Mouse (Mus musculus): ENCODE measurements around the gene Slc22a7. TPM values are rescaled to one million over a fixed set of nuclear protein-coding genes. Genes with fewer than 3 reads are reported as not detected.

Slc22a7 gene
- polyA plus RNA-seq (2012; ENCODE audit: insufficient read depth, insufficient read length, missing spikeins): not detected in 2 replicates

GRCm38 (mm10) chr17:46438298-46438873 is at the start of gene Slc22a7:
TSS of gene Slc22a7 (minus strand) at chr17:46438457.
- no peak within 1 kb of the TSS for H3K27ac ChIP-seq (replicated peaks; ENCODE audit: low read depth, low read length)
- H3K4me3 ChIP-seq (ENCODE audit: insufficient read depth, low read depth, low read length): no peak within 1 kb of the TSS
- no peaks in the 10 kb centered on the region for H3K4me1 ChIP-seq (ENCODE audit: control insufficient read depth, insufficient read depth, insufficient read length, low read length)

DNA sequence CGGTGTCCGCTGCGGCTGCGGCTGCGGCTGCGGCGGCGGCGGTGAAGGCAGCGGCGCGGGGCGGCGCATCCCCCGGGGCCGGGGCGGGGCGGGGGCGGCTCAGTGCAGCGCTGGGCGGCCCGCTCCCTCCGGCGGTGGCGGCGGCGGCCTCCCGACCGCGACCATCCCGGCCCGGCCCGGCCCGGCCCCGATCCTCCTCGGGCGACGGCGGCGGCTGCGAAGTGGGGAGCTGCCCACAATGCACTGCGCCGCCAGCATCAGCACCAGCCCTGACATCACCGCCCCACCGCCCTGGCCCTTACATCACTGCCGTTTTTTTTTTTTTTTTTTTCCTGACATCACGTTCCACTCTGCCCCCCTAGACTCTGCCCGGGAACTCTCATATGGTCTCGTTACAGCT is 49.2 kb upstream of the Slc22a7 start, which contains the start of gene Ttbk1:
Gene Ttbk1, minus strand, starts transcription at position 245 of the 400 bp plus-strand sequence.
- H3K27ac ChIP-seq (replicated peaks; ENCODE audit: low read depth, low read length): no peak within 1 kb of the TSS
- no peaks in the 10 kb centered on the region for H3K4me1 ChIP-seq (ENCODE audit: control insufficient read depth, insufficient read depth, insufficient read length, low read length)
- no peak within 1 kb of the TSS for H3K4me3 ChIP-seq (ENCODE audit: insufficient read depth, low read depth, low read length)

- no peak overlapping the region for H3K4me3 ChIP-seq (ENCODE audit: insufficient read depth, low read depth, low read length)
- H3K27ac ChIP-seq (replicated peaks; ENCODE audit: low read depth, low read length): no peak overlapping the region
- no peaks in the 10 kb centered on the region for H3K4me1 ChIP-seq (ENCODE audit: control insufficient read depth, insufficient read depth, insufficient read length, low read length)
Measured at GRCm38 (mm10) chr17:46486995-46487394, 48.7 kb upstream of the Slc22a7 start.

DNA sequence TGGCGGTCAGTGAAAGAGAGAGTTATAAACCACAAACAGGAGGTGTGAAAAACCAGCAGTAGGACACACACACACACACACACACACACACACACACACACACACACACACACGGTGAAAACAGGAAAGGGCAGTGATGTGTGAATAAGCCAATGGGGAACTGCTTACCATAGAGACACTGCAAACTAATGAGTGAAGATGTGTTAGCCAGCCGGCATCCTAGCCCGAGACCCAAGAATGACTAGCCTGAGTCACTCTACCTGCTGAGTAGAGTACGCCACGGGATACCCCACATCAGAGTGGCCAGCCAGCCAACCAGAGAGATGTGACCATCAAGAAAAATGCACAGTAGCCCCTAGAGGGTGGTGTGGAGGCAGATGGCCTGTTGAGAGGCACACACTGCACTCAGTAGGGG is 46.2 kb upstream of the Slc22a7 start:
- Histone ChIP-seq H3K4me1 (ENCODE audit: control insufficient read depth, insufficient read depth, insufficient read length, low read length) (no peaks in the 10 kb centered on the region), H3K4me3 (ENCODE audit: insufficient read depth, low read depth, low read length) (no peak overlapping the region), H3K27ac (replicated peaks; ENCODE audit: low read depth, low read length) (no peak overlapping the region)

DNA sequence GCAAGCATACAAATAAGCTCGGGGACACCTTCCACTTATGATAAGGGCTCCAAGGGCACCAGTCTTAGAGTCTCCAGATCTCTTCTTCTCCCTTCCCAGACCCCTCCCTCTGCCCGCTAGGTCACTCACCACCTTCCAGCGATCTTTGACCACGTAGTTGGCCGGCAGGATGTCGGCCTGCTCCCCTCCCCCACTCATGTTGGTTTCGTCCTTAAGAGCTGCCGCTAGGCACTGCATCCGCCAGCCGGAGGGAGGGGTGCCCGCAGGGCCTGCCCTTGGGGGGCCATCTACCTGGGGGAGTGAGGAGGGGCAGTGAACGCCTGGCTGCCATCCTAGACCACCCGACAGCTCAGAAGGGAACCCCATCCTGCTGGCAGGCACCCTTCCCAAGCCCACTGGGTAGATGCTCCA is 45.8 kb upstream of the Slc22a7 start:
- H3K27ac ChIP-seq (replicated peaks; ENCODE audit: low read depth, low read length): no peak overlapping the region
- no peaks in the 10 kb centered on the region for H3K4me1 ChIP-seq (ENCODE audit: control insufficient read depth, insufficient read depth, insufficient read length, low read length)
- peak overlapping the region; percentile 39 for H3K4me3 ChIP-seq (ENCODE audit: insufficient read depth, low read depth, low read length)

DNA sequence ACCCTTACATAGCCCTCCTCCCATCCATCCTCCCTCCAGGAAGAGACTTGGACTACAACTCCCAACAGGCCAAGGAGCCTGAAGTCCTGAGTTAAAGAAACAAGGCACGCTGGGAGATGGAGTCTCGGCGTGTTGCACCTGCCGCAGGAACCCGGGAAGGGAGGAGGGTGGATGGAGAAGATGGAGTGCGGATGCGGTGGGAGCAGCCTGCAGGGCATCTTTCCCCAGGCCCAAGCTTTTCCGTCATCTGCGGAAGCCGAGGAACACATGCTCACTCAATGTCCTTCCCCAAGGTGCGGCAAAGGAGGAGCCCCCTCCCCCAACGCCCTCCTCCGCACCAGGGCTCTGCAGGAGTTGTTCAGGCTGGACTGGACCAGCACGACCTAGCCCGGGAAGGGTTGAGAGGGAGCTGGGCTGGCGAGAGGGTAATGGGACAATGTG is 45.3 kb upstream of the Slc22a7 start:
- no peaks in the 10 kb centered on the region for H3K4me1 ChIP-seq (ENCODE audit: control insufficient read depth, insufficient read depth, insufficient read length, low read length)
- no peak overlapping the region for H3K27ac ChIP-seq (replicated peaks; ENCODE audit: low read depth, low read length)
- peak overlapping the region; percentile 39 for H3K4me3 ChIP-seq (ENCODE audit: insufficient read depth, low read depth, low read length)

DNA sequence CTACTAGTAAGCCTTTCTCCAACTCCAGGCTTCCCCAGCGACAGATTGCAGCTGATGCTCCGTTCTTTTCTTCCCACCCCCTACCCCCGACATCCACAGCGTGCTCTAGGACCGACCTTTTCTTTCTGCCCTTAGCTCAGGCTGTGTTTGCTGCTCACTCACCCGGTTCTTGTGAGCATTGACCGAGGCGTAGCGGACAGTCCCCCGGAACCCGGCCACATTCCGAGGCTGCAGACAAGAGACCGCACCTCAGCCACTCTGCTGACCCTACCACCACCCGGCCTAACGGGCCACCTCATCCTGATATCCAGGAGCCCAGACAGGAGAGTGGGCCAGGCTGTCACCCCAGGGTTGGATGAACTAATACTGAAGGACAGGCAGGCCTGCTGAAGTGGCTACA is 39.0 kb upstream of the Slc22a7 start:
- H3K4me1 ChIP-seq (ENCODE audit: control insufficient read depth, insufficient read depth, insufficient read length, low read length): no peaks in the 10 kb centered on the region
- no peak overlapping the region for H3K27ac ChIP-seq (replicated peaks; ENCODE audit: low read depth, low read length)
- no peak overlapping the region for H3K4me3 ChIP-seq (ENCODE audit: insufficient read depth, low read depth, low read length)

GRCm38 (mm10) chr17:46476601-46477000 is 38.3 kb upstream of the Slc22a7 start:
- no peak overlapping the region for H3K4me3 ChIP-seq (ENCODE audit: insufficient read depth, low read depth, low read length)
- H3K4me1 ChIP-seq (ENCODE audit: control insufficient read depth, insufficient read depth, insufficient read length, low read length): no peaks in the 10 kb centered on the region
- H3K27ac ChIP-seq (replicated peaks; ENCODE audit: low read depth, low read length): no peak overlapping the region

GRCm38 (mm10) chr17:46467830-46468229 is 29.6 kb upstream of the Slc22a7 start:
- H3K4me3 ChIP-seq (ENCODE audit: insufficient read depth, low read depth, low read length): no peak overlapping the region
- H3K27ac ChIP-seq (replicated peaks; ENCODE audit: low read depth, low read length): no peak overlapping the region
- H3K4me1 ChIP-seq (ENCODE audit: control insufficient read depth, insufficient read depth, insufficient read length, low read length): no peaks in the 10 kb centered on the region

- H3K4me3 ChIP-seq (ENCODE audit: insufficient read depth, low read depth, low read length): no peak overlapping the region
- H3K4me1 ChIP-seq (ENCODE audit: control insufficient read depth, insufficient read depth, insufficient read length, low read length): no peaks in the 10 kb centered on the region; the same call in 1 of the 2 replicates
- H3K27ac ChIP-seq (replicated peaks; ENCODE audit: low read depth, low read length): no peak overlapping the region
Measured at GRCm38 (mm10) chr17:46462226-46462625, 24.0 kb upstream of the Slc22a7 start.

DNA sequence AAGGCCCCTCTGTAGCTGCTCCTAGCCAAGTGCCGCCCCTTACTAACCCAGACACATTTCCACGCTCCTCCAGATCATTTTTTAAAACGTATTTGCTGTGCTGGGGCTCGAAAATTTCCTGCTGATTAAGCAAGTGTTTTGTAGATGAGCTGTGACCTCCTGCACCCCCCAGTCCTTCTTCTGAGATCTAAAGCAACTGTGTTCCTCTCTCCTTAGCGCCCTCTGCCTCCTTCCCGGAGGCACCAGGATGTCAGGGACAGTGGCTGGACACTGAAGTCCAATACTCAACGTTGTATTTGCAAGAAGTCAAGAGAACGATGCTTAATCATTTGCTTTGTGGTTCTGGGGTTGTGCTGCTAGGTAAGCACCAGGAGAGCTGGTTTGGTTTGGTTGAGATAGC is 23.1 kb upstream of the Slc22a7 start:
- Histone ChIP-seq H3K4me3 (ENCODE audit: insufficient read depth, low read depth, low read length) (no peak overlapping the region), H3K27ac (replicated peaks; ENCODE audit: low read depth, low read length) (no peak overlapping the region), H3K4me1 (ENCODE audit: control insufficient read depth, insufficient read depth, insufficient read length, low read length) (no peaks in the 10 kb centered on the region; the same call in 1 of the 2 replicates)

DNA sequence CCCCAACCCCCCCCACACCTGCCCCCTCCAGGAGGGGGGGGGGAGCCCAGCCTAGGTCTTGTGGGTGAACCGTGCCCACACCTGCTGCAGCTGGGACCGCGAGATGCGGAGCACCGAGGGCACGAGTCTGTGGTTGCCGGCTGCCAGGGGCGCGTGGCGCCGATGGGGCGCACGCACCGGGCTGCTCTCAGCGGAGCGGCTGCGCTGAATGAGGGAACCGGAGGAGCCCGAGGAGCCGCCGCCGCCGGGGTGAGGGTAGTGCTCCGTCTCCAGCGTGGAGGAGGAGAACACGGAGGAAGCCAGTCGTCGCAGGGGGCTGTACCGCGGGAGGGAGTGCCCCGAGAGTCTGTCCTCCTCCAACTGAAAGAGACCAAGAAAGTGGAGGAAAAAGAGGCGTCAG is 22.4 kb upstream of the Slc22a7 start:
- Histone ChIP-seq H3K4me1 (ENCODE audit: control insufficient read depth, insufficient read depth, insufficient read length, low read length) (no peaks in the 10 kb centered on the region; the same call in 1 of the 2 replicates), H3K27ac (replicated peaks; ENCODE audit: low read depth, low read length) (no peak overlapping the region), H3K4me3 (ENCODE audit: insufficient read depth, low read depth, low read length) (no peak overlapping the region)

GRCm38 (mm10) chr17:46458439-46458838 is 20.2 kb upstream of the Slc22a7 start:
- H3K27ac ChIP-seq (replicated peaks; ENCODE audit: low read depth, low read length): no peak overlapping the region
- no peak overlapping the region for H3K4me3 ChIP-seq (ENCODE audit: insufficient read depth, low read depth, low read length)
- peaks cover 3% of the 10 kb centered on the region; the same call in 1 of the 2 replicates for H3K4me1 ChIP-seq (ENCODE audit: control insufficient read depth, insufficient read depth, insufficient read length, low read length)

- Histone ChIP-seq H3K27ac (replicated peaks; ENCODE audit: low read depth, low read length) (no peak overlapping the region), H3K4me1 (ENCODE audit: control insufficient read depth, insufficient read depth, insufficient read length, low read length) (peaks cover 3% of the 10 kb centered on the region; the same call in 1 of the 2 replicates), H3K4me3 (ENCODE audit: insufficient read depth, low read depth, low read length) (no peak overlapping the region)
Measured at GRCm38 (mm10) chr17:46457791-46458190, 19.5 kb upstream of the Slc22a7 start.

DNA sequence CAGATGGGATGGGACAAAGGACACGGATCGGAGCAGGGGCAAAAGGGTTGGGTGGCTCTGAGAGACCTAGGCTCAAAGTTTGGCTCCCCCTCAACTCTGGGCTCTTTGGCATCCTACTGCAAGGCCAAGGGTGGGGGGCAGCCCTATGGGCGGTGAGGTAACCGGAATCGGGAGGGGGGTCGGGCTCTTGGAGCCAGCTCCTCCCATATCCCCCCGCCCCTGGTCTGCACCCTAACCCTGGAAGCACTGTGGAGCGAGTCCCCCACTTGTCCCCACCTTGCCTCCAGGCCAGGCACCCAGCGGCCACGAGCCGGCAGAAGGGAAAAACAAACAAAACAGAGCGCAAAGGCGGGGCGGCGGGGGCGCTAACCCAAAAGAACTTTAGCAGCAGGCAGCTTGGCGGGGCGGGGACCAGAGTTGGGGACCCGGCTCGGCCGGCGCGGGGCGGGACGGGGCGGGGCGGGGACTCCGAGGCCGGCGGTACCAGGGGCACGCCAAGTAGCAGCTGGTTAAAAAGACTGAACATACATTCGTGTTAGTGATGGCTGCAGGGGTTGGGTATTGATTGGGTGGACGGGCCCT is 16.9 kb upstream of the Slc22a7 start:
- Histone ChIP-seq H3K4me3 (ENCODE audit: insufficient read depth, low read depth, low read length) (no peak overlapping the region), H3K27ac (replicated peaks; ENCODE audit: low read depth, low read length) (no peak overlapping the region), H3K4me1 (ENCODE audit: control insufficient read depth, insufficient read depth, insufficient read length, low read length) (peaks cover 3% of the 10 kb centered on the region; the same call in 1 of the 2 replicates)

DNA sequence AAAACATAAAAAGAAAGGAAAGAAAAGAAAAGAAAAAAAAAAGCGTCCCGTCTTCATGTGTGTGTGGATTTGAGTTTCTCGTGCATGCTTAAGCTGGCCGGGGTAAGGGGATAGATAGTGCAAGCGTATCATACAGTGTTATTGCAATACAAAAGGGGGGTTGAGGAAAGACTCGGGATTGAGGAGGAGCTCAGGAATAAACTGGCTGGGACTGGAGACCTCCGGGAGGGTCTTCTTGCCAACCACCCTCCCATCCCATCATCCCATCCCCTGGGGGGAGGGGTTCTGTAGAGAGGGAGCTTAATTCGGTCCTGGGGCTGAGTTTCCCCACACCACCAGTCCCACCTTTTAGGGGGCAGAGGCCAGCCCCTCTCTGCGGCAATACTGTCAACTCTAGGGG is 16.3 kb upstream of the Slc22a7 start:
- Histone ChIP-seq H3K4me1 (ENCODE audit: control insufficient read depth, insufficient read depth, insufficient read length, low read length) (peaks cover 3% of the 10 kb centered on the region; the same call in 1 of the 2 replicates), H3K27ac (replicated peaks; ENCODE audit: low read depth, low read length) (no peak overlapping the region), H3K4me3 (ENCODE audit: insufficient read depth, low read depth, low read length) (peak overlapping the region; percentile 1; the same call in 1 of the 2 replicates)

Data from brown adipose tissue, adult 24 weeks (tissue).